Mouse (Mus musculus) small intestine, adult 2 months (tissue): ENCODE measurements at regions not wholly inside any gene's neighbourhood (a gene's known extent, or its start where the extent isn't known, plus 50 kb on each side); places are given as distances from the start of the nearest gene placed in this dataset.

Experiments used
- H3K27ac ChIP-seq: fragments of 200-500 bp; 2 replicates; pipeline ENCODE4 v1.5.1; 2012; ENCODE audit warnings: low read depth, low read length, control low read depth, inconsistent platforms; ENCODE audit not compliant: insufficient read depth
- H3K27me3 ChIP-seq: fragments of 200-500 bp; 2 replicates; pipeline ENCODE4 v1.6.1; 2012; ENCODE audit warnings: mild to moderate bottlenecking, moderate library complexity, low read length, inconsistent platforms; ENCODE audit not compliant: control insufficient read depth, insufficient read depth
- H3K36me3 ChIP-seq: fragments of 200-500 bp; 2 replicates; pipeline ENCODE4 v1.6.1; 2012; ENCODE audit warnings: mild to moderate bottlenecking, low read length, control low read depth, inconsistent platforms; ENCODE audit not compliant: control insufficient read depth, insufficient read depth
- H3K4me1 ChIP-seq: fragments of 200-500 bp; 2 replicates; pipeline ENCODE4 v1.6.1; 2012; ENCODE audit warnings: low read length, inconsistent platforms, mixed read lengths; ENCODE audit not compliant: control insufficient read depth, insufficient read depth, insufficient read length
- H3K4me3 ChIP-seq: fragments of 200-500 bp; 2 replicates; pipeline ENCODE4 v1.5.1; 2012; ENCODE audit warnings: low read depth, mild to moderate bottlenecking, control low read depth, inconsistent platforms, low read length, moderate library complexity
- CTCF ChIP-seq: fragments of 200-500 bp; IDR thresholded peaks from 2 replicates; pipeline ENCODE4 v1.5.1; 2012; ENCODE audit warnings: low read depth, mild to moderate bottlenecking, control low read depth, inconsistent platforms, low read length, moderate library complexity, mixed read lengths; ENCODE audit not compliant: insufficient replicate concordance, insufficient read length; ENCODE audit errors: extremely low read depth
- POLR2A ChIP-seq: fragments of 200-500 bp; IDR thresholded peaks from 2 replicates; pipeline ENCODE4 v1.6.1; 2012; ENCODE audit warnings: low read depth, mild to moderate bottlenecking, control low read depth, inconsistent platforms, low read length, moderate library complexity
- WGBS: fragments of 180-500 bp; shearing (Covaris S2); methylation state at CpG from one replicate; pipeline ENCODE4 v1.1.7; 2018; 5-methylcytosine and 5-hydroxymethylcytosine counted together

GRCm38 (mm10) chr16:79404064-79404463, 313.2 kb upstream of the Tmprss15 start:
- 90% methylated on average over 1 of the region's 1 CpGs for WGBS

GRCm38 (mm10) chr16:79400100-79400499, 309.2 kb upstream of the Tmprss15 start:
- Histone ChIP-seq H3K27ac (no peak overlapping the region), H3K27me3 (no peaks in the 10 kb centered on the region), H3K4me1 (no peaks in the 10 kb centered on the region), H3K4me3 (no peak overlapping the region), H3K36me3 (no peaks in the 10 kb centered on the region)
- 86% methylated on average over 3 of the region's 3 CpGs for WGBS
- TF ChIP-seq POLR2A (no peak), CTCF (no peak)

More at GRCm38 (mm10) chr16:79404064-79404463, 313.2 kb upstream of the Tmprss15 start:
- Histone ChIP-seq H3K27ac (no peak overlapping the region), H3K4me3 (no peak overlapping the region), H3K27me3 (no peaks in the 10 kb centered on the region), H3K4me1 (no peaks in the 10 kb centered on the region), H3K36me3 (no peaks in the 10 kb centered on the region)
- TF ChIP-seq POLR2A: no peak
- TF ChIP-seq CTCF: no peak

- H3K27ac ChIP-seq: no peak overlapping the region
- 60% methylated on average over 2 of the region's 2 CpGs for WGBS
- H3K27me3 ChIP-seq: no peaks in the 10 kb centered on the region
- H3K4me1 ChIP-seq: no peaks in the 10 kb centered on the region
- H3K4me3 ChIP-seq: no peak overlapping the region
- no peaks in the 10 kb centered on the region for H3K36me3 ChIP-seq
- TF ChIP-seq CTCF (no peak), POLR2A (no peak)
Observed at GRCm38 (mm10) chr16:79398476-79398875, 307.6 kb upstream of the Tmprss15 start.

- Histone ChIP-seq H3K27ac (no peak overlapping the region), H3K27me3 (no peaks in the 10 kb centered on the region), H3K4me3 (no peak overlapping the region), H3K36me3 (no peaks in the 10 kb centered on the region), H3K4me1 (no peaks in the 10 kb centered on the region)
- TF ChIP-seq CTCF: no peak
- TF ChIP-seq POLR2A: no peak
Observed at GRCm38 (mm10) chr16:79394425-79394824, 303.5 kb upstream of the Tmprss15 start.

- WGBS: 69% methylated on average over 3 of the region's 3 CpGs
Observed at GRCm38 (mm10) chr16:79386421-79386820, 295.5 kb upstream of the Tmprss15 start.

GRCm38 (mm10) chr16:79350127-79350526, 259.2 kb upstream of the Tmprss15 start:
- no peaks in the 10 kb centered on the region for H3K27me3 ChIP-seq
- no peaks in the 10 kb centered on the region for H3K36me3 ChIP-seq
- H3K4me1 ChIP-seq: no peaks in the 10 kb centered on the region
- no peak for TF ChIP-seq CTCF
- TF ChIP-seq POLR2A: no peak
- H3K4me3 ChIP-seq: no peak overlapping the region
- no peak overlapping the region for H3K27ac ChIP-seq

More at GRCm38 (mm10) chr16:79386421-79386820, 295.5 kb upstream of the Tmprss15 start:
- Histone ChIP-seq H3K27ac (no peak overlapping the region), H3K27me3 (no peaks in the 10 kb centered on the region), H3K4me1 (no peaks in the 10 kb centered on the region), H3K4me3 (no peak overlapping the region), H3K36me3 (no peaks in the 10 kb centered on the region)
- TF ChIP-seq POLR2A: no peak
- no peak for TF ChIP-seq CTCF

GRCm38 (mm10) chr16:79342453-79342852, 251.6 kb upstream of the Tmprss15 start:
- H3K4me3 ChIP-seq: no peak overlapping the region
- H3K27ac ChIP-seq: no peak overlapping the region
- H3K27me3 ChIP-seq: no peaks in the 10 kb centered on the region
- 48% methylated on average over 3 of the region's 3 CpGs for WGBS
- no peaks in the 10 kb centered on the region for H3K4me1 ChIP-seq
- TF ChIP-seq CTCF: no peak
- no peaks in the 10 kb centered on the region for H3K36me3 ChIP-seq

GRCm38 (mm10) chr16:79336416-79336815, 245.5 kb upstream of the Tmprss15 start:
- Histone ChIP-seq H3K4me3 (no peak overlapping the region), H3K27me3 (no peaks in the 10 kb centered on the region), H3K36me3 (no peaks in the 10 kb centered on the region), H3K4me1 (no peaks in the 10 kb centered on the region), H3K27ac (no peak overlapping the region)
- 49% methylated on average over 2 of the region's 2 CpGs for WGBS
- TF ChIP-seq POLR2A (no peak), CTCF (no peak)
